Mouse (Mus musculus) brain, embryonic 14.5 days (tissue): ENCODE results near the gene Erf.

Experiments used
- CTCF ChIP-seq: fragments of 200-500 bp; IDR thresholded peaks from 2 replicates; pipeline ENCODE4 v1.5.1; 2012; ENCODE audit warnings: inconsistent platforms, mild to moderate bottlenecking, moderate library complexity, borderline replicate concordance; ENCODE audit not compliant: insufficient read depth, insufficient read length; ENCODE audit errors: extremely low read depth
- POLR2A ChIP-seq: fragments of 200-500 bp; IDR thresholded peaks from 2 replicates; pipeline ENCODE4 v1.6.1; 2012; ENCODE audit warnings: mild to moderate bottlenecking, inconsistent platforms, borderline replicate concordance; ENCODE audit not compliant: poor library complexity, insufficient read depth, insufficient read length, severe bottlenecking; ENCODE audit errors: extremely low read depth

- no peak for TF ChIP-seq CTCF
- no peak for TF ChIP-seq POLR2A
These were observed 18.0 kb upstream of the Erf start for GRCm38 (mm10) chr7:25268588-25268987.
